Mouse (Mus musculus): Measurements from ENCODE around the gene Adora1. TPM values are rescaled to one million over a fixed set of nuclear protein-coding genes. Genes with fewer than 3 reads are reported as not detected.

Gene Adora1
- polyA plus RNA-seq, 1 experiment from 2014 or later, result 9.3 TPM

GRCm38 (mm10) chr1:134151655-134152412 is 83.4 kb downstream of the Adora1 start:
- H3K4me2 ChIP-seq, result no peak overlapping the region
- H3K4me1 ChIP-seq (replicated peaks), result peaks cover 17% of the 10 kb centered on the region
- no peak overlapping the region for H3K4me3 ChIP-seq
- H3K9me3 ChIP-seq (replicated peaks), result peaks cover 5% of the 10 kb centered on the region; the same call in 1 of the 2 replicates
- no peaks in the 10 kb centered on the region for H3K36me3 ChIP-seq
- 29% methylated on average over 13 of the region's 13 CpGs for WGBS
- H3K9ac ChIP-seq, result no peak overlapping the region
- H3K27me3 ChIP-seq (replicated peaks), result peaks cover 8% of the 10 kb centered on the region; the same call in 1 of the 2 replicates
- ATAC-seq (ENCODE audit: insufficient number of reproducible peaks, low FRiP score), result peak; percentile 74
- H3K27ac ChIP-seq (ENCODE audit: poor library complexity, severe bottlenecking), result no peak overlapping the region

DNA sequence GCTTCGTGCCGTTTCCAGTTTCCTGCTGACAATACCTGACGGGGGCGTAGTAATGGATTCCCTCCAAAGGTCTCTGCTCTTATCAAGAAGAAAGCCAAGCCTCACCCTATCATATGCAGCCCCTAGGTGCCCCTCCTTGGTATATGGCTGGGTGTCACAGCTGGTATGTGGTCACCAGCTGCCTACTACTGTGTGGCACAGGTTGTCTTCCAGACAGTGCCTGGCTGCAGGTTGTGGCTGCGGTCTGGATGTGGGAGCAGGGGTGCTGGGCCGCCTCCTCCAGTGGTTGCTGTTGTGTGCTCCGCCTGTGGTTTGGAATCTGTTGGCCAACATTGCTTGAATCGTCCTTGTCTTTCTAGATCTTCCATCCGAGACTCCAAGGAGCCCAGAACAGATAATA is 84.5 kb downstream of the Adora1 start:
- WGBS, result 87% methylated on average over 9 of the region's 9 CpGs
- H3K4me3 ChIP-seq, result no peak overlapping the region

DNA sequence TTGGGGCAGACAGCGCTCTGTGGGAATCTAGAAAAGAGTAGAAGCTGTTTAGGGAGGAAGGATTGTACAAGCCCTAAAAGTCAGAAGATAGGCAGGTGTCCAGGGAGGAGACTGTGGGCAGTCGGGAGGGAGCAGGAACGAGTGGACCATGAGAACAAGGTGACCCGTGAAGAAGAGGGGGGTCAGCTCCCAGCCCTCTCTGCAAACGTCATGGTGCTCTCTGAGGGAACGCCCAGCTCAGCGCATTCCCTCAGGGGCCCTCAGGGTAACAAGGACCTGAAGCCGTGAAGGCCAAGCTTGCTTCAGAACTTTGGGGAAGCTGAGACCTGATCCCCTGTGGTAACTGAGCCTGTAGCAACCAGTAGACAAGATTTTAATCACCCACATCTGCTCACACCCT is 85.2 kb downstream of the Adora1 start:
- no peak for ATAC-seq (ENCODE audit: insufficient number of reproducible peaks, low FRiP score)
- 38% methylated on average over 8 of the region's 8 CpGs for WGBS
- Histone ChIP-seq H3K36me3 (no peaks in the 10 kb centered on the region), H3K27me3 (replicated peaks) (peaks cover 8% of the 10 kb centered on the region), H3K9ac (no peak overlapping the region), H3K4me2 (no peak overlapping the region), H3K4me1 (replicated peaks) (peaks cover 17% of the 10 kb centered on the region), H3K27ac (ENCODE audit: poor library complexity, severe bottlenecking) (no peak overlapping the region), H3K9me3 (replicated peaks) (peaks cover 3% of the 10 kb centered on the region; the same call in 1 of the 2 replicates), H3K4me3 (no peak overlapping the region)

More for the DNA sequence above, 84.5 kb downstream of the Adora1 start:
- no peak for ATAC-seq (ENCODE audit: insufficient number of reproducible peaks, low FRiP score)
- Histone ChIP-seq H3K9me3 (replicated peaks) (peaks cover 5% of the 10 kb centered on the region; the same call in 1 of the 2 replicates), H3K36me3 (no peaks in the 10 kb centered on the region), H3K4me1 (replicated peaks) (peaks cover 17% of the 10 kb centered on the region), H3K4me2 (no peak overlapping the region), H3K27ac (ENCODE audit: poor library complexity, severe bottlenecking) (no peak overlapping the region), H3K9ac (no peak overlapping the region), H3K27me3 (replicated peaks) (peaks cover 8% of the 10 kb centered on the region)

Other genes starting within 250 kb of the Adora1 start
- gene Fmod, start 198.2 kb downstream of the Adora1 start, polyA plus RNA-seq (2016; fragmentation: Nextera tagmentation; extraction: Ambion mirVana), result 15.7 and 17.5 TPM in 2 replicates
- gene Btg2, start 156.3 kb downstream of the Adora1 start, polyA plus RNA-seq (2016; fragmentation: Nextera tagmentation; extraction: Ambion mirVana), result 37.8 and 40.4 TPM in 2 replicates
- 0.32 and 0.49 TPM in 2 replicates for gene Chit1, start 124.2 kb downstream of the Adora1 start, polyA plus RNA-seq (2016; fragmentation: Nextera tagmentation; extraction: Ambion mirVana)
- gene Chil1, start 53.3 kb downstream of the Adora1 start, polyA plus RNA-seq (2016; fragmentation: Nextera tagmentation; extraction: Ambion mirVana), result 1.2 and 1.3 TPM in 2 replicates
- gene Mybph, start 42.0 kb downstream of the Adora1 start, polyA plus RNA-seq (2016; fragmentation: Nextera tagmentation; extraction: Ambion mirVana), result 0.39 and 0.54 TPM in 2 replicates
- 1.2 and 2.1 TPM in 2 replicates for gene Myog, start 54.6 kb upstream of the Adora1 start, polyA plus RNA-seq (2016; fragmentation: Nextera tagmentation; extraction: Ambion mirVana)
- gene Ppfia4, start 97.5 kb upstream of the Adora1 start, polyA plus RNA-seq (2016; fragmentation: Nextera tagmentation; extraction: Ambion mirVana), result 17.1 and 17.3 TPM in 2 replicates
- gene Tmem183a, start 126.5 kb upstream of the Adora1 start, polyA plus RNA-seq (2016; fragmentation: Nextera tagmentation; extraction: Ambion mirVana), result 67.6 and 73.8 TPM in 2 replicates
- not detected in 2 replicates for gene 4933406M09Rik, start 150.5 kb upstream of the Adora1 start, polyA plus RNA-seq (2016; fragmentation: Nextera tagmentation; extraction: Ambion mirVana)
- gene Cyb5r1, start 170.1 kb upstream of the Adora1 start, polyA plus RNA-seq (2016; fragmentation: Nextera tagmentation; extraction: Ambion mirVana), result 37.6 and 38.8 TPM in 2 replicates
- gene Adipor1, start 179.9 kb upstream of the Adora1 start, polyA plus RNA-seq (2016; fragmentation: Nextera tagmentation; extraction: Ambion mirVana), result 126 and 134 TPM in 2 replicates
- gene Klhl12, start 220.1 kb upstream of the Adora1 start, polyA plus RNA-seq (2016; fragmentation: Nextera tagmentation; extraction: Ambion mirVana), result 18.8 and 20.4 TPM in 2 replicates

Measured in heart, embryonic 12.5 days (tissue).